In genomic region chr5:32239337-32239736, GRCm38 (mm10) we compare ENCODE assay signal across 18 mouse cellular contexts. TPM values are rescaled to one million over a fixed set of nuclear protein-coding genes. Genes with fewer than 3 reads are reported as not detected.
A peak's percentile ranks its signal among the peaks of the same experiment; 100 is the strongest.
DNase-seq lines count a peak whose midpoint lies in the region; ATAC-seq lines count a peak whose summit lies in the region.
"Had no signal": no experiment of that assay in that cellular context is flagged by ENCODE, and none has a peak within 500 bp of the region (broad histone marks: within the 10 kb centered on the region; RNA-seq: fewer than 3 reads in every experiment).

No protein-coding gene starts in this region.

- intact Hi-C loops in left cerebral cortex, postnatal 36 days (cut with DNase I) = no loop called here

- 0 out of 2 replicates have a peak, but pooled peaks have one; percentile 22 for ATAC-seq in granulocyte monocyte progenitor cell, adult 5-6 weeks (replicated peaks; ENCODE audit: poor library complexity, severe bottlenecking)
- ATAC-seq: forebrain, embryonic 14.5 days; hindbrain, postnatal 0 days had no signal

- DNase-seq in 416B (ENCODE audit: low read depth) (peak; percentile 46), MEL-GATA-1-ER (ENCODE audit: extremely low read depth, low read depth) (peak; percentile 33)
- peak; percentile 4 to 9 for DNase-seq in B cell, adult 2 months
- no peak for DNase-seq in natural killer cell, adult 2 months (ENCODE audit: low spot score in 2 of 2)
- no peak for DNase-seq in left cerebral cortex, postnatal 36 days (ENCODE audit: low spot score in 2 of 2)
- DNase-seq in cerebellum, postnatal 4 days (ENCODE audit: low spot score in 2 of 2) = no peak
- DNase-seq: adrenal gland, postnatal 10 days; cerebellum, adult 18-20 months; cerebellum, adult 9-11 months; cerebellum, postnatal 36 days; embryo, embryonic 11 days; gastrocnemius, postnatal 14 days; heart, postnatal 10 days; heart, postnatal 4 days; kidney, adult 18-20 months had no signal

RNA-seq across cellular contexts. Expression of gene Plb1, which starts 6.8 kb away (rescaled TPM):
- total RNA-seq in granulocyte monocyte progenitor cell, adult 5-6 weeks (2014; fragmentation: Nextera tagmentation) = not detected in 2 replicates
- not detected in 2 replicates for total RNA-seq in granulocyte monocyte progenitor cell, adult 5-6 weeks (2017)
- total RNA-seq in left cerebral cortex, postnatal 36 days (2021) = 1 to 10 TPM in 1 of 2 experiments, under 1 TPM in 1; 0.68 to 2.1 TPM

Comparison
In these comparisons a context has a peak if more than half of its experiments do, and no peak if none do; other contexts are left out.
1. DNase-seq: peak in 416B (single experiment), B cell, adult 2 months (2 of 2) and MEL-GATA-1-ER (single experiment); none in natural killer cell, adult 2 months (0 of 2), left cerebral cortex, postnatal 36 days (0 of 2) and cerebellum, postnatal 4 days (0 of 2).